Mouse (Mus musculus) MEL (cell line): ENCODE measurements around the gene Arhgef1.

Source experiments
- CTCF ChIP-seq, 3 experiments: IDR thresholded peaks in 2 of 3; conservative IDR thresholded peaks in 1 of 3; 2 replicates each; pipeline ENCODE4 v1.5.1; 2011 to 2012; ENCODE audit warnings: low read length in 3 of 3, low read depth in 2 of 3, mild to moderate bottlenecking in 2 of 3, improper control_type of control experiment in 1 of 3, inconsistent platforms in 1 of 3, mixed read lengths in 1 of 3, moderate library complexity in 1 of 3; ENCODE audit not compliant: control insufficient read depth in 1 of 3, insufficient read depth in 1 of 3, poor library complexity in 1 of 3, severe bottlenecking in 1 of 3
- E2F4 ChIP-seq: IDR thresholded peaks from 2 replicates; pipeline ENCODE4 v1.6.1; 2011; ENCODE audit warnings: low read depth, low read length, improper control_type of control experiment, borderline replicate concordance
- ETS1 ChIP-seq: IDR thresholded peaks from 2 replicates; pipeline ENCODE4 v1.6.1; 2012; ENCODE audit warnings: low read depth, mild to moderate bottlenecking, inconsistent platforms, low read length, improper control_type of control experiment, moderate library complexity
- KAT2A ChIP-seq: conservative IDR thresholded peaks from 2 replicates; pipeline ENCODE4 v1.6.1; 2012; ENCODE audit warnings: low read depth, low read length, improper control_type of control experiment, inconsistent platforms
- MEF2A ChIP-seq: IDR thresholded peaks from 2 replicates; pipeline ENCODE4 v1.6.1; 2014; ENCODE audit warnings: low read depth, mild to moderate bottlenecking, inconsistent platforms, low read length, improper control_type of control experiment; ENCODE audit not compliant: poor library complexity, insufficient replicate concordance, severe bottlenecking; ENCODE audit errors: extremely low read depth
- NRF1 ChIP-seq: IDR thresholded peaks from 2 replicates; pipeline ENCODE4 v1.6.1; 2014; ENCODE audit warnings: low read depth, mild to moderate bottlenecking, inconsistent platforms, low read length, improper control_type of control experiment, moderate library complexity; ENCODE audit not compliant: poor library complexity, insufficient read depth, severe bottlenecking
- POLR2A ChIP-seq, 2 experiments: IDR thresholded peaks; 2 replicates each; pipeline ENCODE4 v1.6.1; 2011 to 2012; ENCODE audit warnings: low read length in 2 of 2, mild to moderate bottlenecking in 2 of 2, control low read depth in 1 of 2, improper control_type of control experiment in 1 of 2, low read depth in 1 of 2, moderate library complexity in 1 of 2; ENCODE audit not compliant: control insufficient read depth in 1 of 2, insufficient read depth in 1 of 2, poor library complexity in 1 of 2
- POLR2AphosphoS2 ChIP-seq: IDR thresholded peaks from 2 replicates; pipeline ENCODE4 v1.6.1; 2011; ENCODE audit warnings: low read length, improper control_type of control experiment
- SMC3 ChIP-seq: IDR thresholded peaks from 2 replicates; pipeline ENCODE4 v1.6.1; 2011; ENCODE audit warnings: low read depth, low read length, improper control_type of control experiment
- TCF12 ChIP-seq: IDR thresholded peaks from 2 replicates; pipeline ENCODE4 v1.6.1; 2014; ENCODE audit warnings: low read depth, mild to moderate bottlenecking, inconsistent platforms, low read length, improper control_type of control experiment, moderate library complexity
- USF1 ChIP-seq: IDR thresholded peaks from 2 replicates; pipeline ENCODE4 v1.6.1; 2014; ENCODE audit warnings: low read depth, mild to moderate bottlenecking, inconsistent platforms, low read length, improper control_type of control experiment, moderate library complexity
- ZMIZ1 ChIP-seq: IDR thresholded peaks from 2 replicates; pipeline ENCODE4 v1.6.1; 2012; ENCODE audit warnings: low read depth, mild to moderate bottlenecking, inconsistent platforms, low read length, improper control_type of control experiment, moderate library complexity

DNA sequence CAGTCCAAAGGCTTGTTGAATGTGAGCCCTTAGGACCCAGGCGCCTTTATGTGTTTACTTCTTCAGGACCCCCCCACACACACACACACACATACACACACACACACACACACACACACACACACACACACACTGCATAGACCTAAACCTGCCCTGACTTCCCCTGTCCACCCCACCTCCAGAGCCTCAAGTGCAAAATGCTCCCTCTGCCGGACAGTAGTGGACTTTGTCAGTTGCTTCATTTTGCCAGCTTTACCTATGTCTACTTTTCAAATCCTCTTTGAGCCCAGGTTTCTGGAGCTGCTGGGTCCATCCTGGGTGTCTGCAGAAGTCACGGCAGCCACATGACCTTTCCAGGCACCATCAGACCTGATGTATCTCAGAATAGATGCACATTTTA lies 2.2 kb downstream of the Arhgef1 start:
- TF ChIP-seq SMC3: peak; percentile 76
- no peak for TF ChIP-seq USF1
- TF ChIP-seq KAT2A: no peak
- TF ChIP-seq POLR2A (IDR thresholded peaks at IDR 0.05; ENCODE audit: control insufficient read depth in 1 of 2, insufficient read depth in 1 of 2, low read depth in 1 of 2, low read length in 2 of 2, poor library complexity in 1 of 2): no peak
- TF ChIP-seq CTCF (IDR thresholded peaks at IDR 0.05 in 2 of 3, conservative IDR thresholded peaks at IDR 0.05 in 1 of 3; ENCODE audit: control insufficient read depth in 1 of 3, insufficient read depth in 1 of 3, low read depth in 2 of 3, low read length in 3 of 3, poor library complexity in 1 of 3, severe bottlenecking in 1 of 3): peak; percentile 51 to 73 (median 70); a peak in 5 of 6 replicates
- no peak for TF ChIP-seq E2F4
- TF ChIP-seq ETS1: no peak
- TF ChIP-seq ZMIZ1: no peak
- TF ChIP-seq TCF12: no peak
- TF ChIP-seq MEF2A: no peak
- TF ChIP-seq POLR2AphosphoS2: no peak
- no peak for TF ChIP-seq NRF1
